Mouse (Mus musculus) stomach, postnatal 0 days (tissue): ENCODE measurements around the gene Igsf6. TPM values are rescaled to one million over a fixed set of nuclear protein-coding genes. Genes with fewer than 3 reads are reported as not detected.
A peak's percentile ranks its signal among the peaks of the same experiment; 100 is the strongest.

ENCODE experiments used
- ATAC-seq: fragments of 200-750 bp; cut with Nextera tagmentation; 2 replicates; pipeline ENCODE4 v1.8.0; 2017; ENCODE audit not compliant: low FRiP score, low TSS enrichment
- DNase-seq: peaks from one replicate; pipeline ENCODE4 v3.0.0-alpha.2; 2016; ENCODE audit warnings: low spot score
- H3K27ac ChIP-seq: fragments of 300-500 bp; sonication (generic); replicated peaks from 2 replicates; pipeline ENCODE4 v1.5.1; 2014; ENCODE audit warnings: mild to moderate bottlenecking, control low read depth
- H3K27me3 ChIP-seq: fragments of 300-500 bp; sonication (generic); 2 replicates; pipeline ENCODE4 v1.6.1; 2014; ENCODE audit warnings: low read length; ENCODE audit not compliant: control insufficient read depth, insufficient read depth
- H3K36me3 ChIP-seq: fragments of 300-500 bp; sonication (generic); 2 replicates; pipeline ENCODE4 v1.6.1; 2014; ENCODE audit warnings: low read length, mixed read lengths; ENCODE audit not compliant: control insufficient read depth, insufficient read depth
- H3K4me1 ChIP-seq: fragments of 300-500 bp; sonication (generic); replicated peaks from 2 replicates; pipeline ENCODE4 v1.6.1; 2014; ENCODE audit warnings: antibody characterized with exemption; ENCODE audit not compliant: control insufficient read depth, insufficient read depth
- H3K4me2 ChIP-seq: fragments of 300-500 bp; sonication (generic); replicated peaks from 2 replicates; pipeline ENCODE4 v1.6.1; 2014; ENCODE audit warnings: low read depth, mild to moderate bottlenecking, control low read depth, moderate library complexity
- H3K4me3 ChIP-seq: fragments of 300-500 bp; sonication (generic); 2 replicates; pipeline ENCODE4 v1.5.1; 2014; ENCODE audit warnings: low read depth, low read length, control low read depth
- H3K9ac ChIP-seq: fragments of 300-500 bp; sonication (generic); 2 replicates; pipeline ENCODE4 v1.6.1; 2014; ENCODE audit warnings: mild to moderate bottlenecking, low read length, control low read depth, mixed read lengths
- H3K9me3 ChIP-seq: fragments of 300-500 bp; sonication (generic); 2 replicates; pipeline ENCODE4 v1.6.1; 2016; ENCODE audit warnings: low read length; ENCODE audit not compliant: control insufficient read depth
- CTCF ChIP-seq: IDR thresholded peaks from 2 replicates; pipeline ENCODE4 v1.5.1; 2016; ENCODE audit warnings: antibody characterized with exemption, low read depth, mild to moderate bottlenecking, moderate library complexity
- EP300 ChIP-seq: optimal IDR thresholded peaks from 2 replicates; pipeline ENCODE3; 2016; ENCODE audit warnings: antibody characterized with exemption
- WGBS: fragments of 180-500 bp; shearing (Covaris S2); extraction: QIAGEN DNeasy Blood & Tissue Kit; methylation state at CpG from one replicate; pipeline ENCODE4 v1.1.7; 2014; 5-methylcytosine and 5-hydroxymethylcytosine counted together
- polyA plus RNA-seq: library from polyadenylated mRNA; unstranded; fragments of >200 nt; fragmentation: Nextera tagmentation; extraction: Ambion mirVana; gene quantifications from 2 replicates; pipeline ENCODE4 v1.2.1, GENCODE M21; 2015

The Igsf6 gene
- polyA plus RNA-seq, 1 experiment from 2014 or later = 1.8 TPM

DNA sequence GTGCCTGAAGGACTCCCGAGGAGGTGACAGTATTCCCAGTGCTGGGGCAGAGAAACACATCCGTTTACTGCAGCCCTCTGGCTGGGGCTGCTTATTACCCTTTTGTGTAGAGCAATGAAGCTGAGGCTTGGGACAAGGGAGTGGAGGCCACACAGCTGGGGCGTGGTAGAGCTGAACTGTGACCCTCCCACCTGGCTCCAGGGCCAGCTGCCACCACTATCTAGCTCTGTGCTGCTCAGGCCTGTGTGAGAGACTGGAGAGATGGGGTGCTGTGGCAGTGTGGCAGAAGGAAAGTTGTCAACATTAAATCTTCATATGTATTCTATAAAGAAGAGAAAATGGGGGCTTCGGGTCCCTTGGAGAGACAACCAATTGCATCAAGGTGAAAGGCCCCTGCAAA lies 18.7 kb upstream of the Igsf6 start:
- ATAC-seq (no peak), DNase-seq (no peak)
- no peak overlapping the region for H3K4me3 ChIP-seq
- no peak overlapping the region for H3K27ac ChIP-seq
- no peaks in the 10 kb centered on the region for H3K27me3 ChIP-seq
- WGBS = 57% methylated on average over 4 of the region's 4 CpGs
- H3K4me2 ChIP-seq = no peak overlapping the region
- TF ChIP-seq CTCF = no peak
- no peak for TF ChIP-seq EP300
- no peaks in the 10 kb centered on the region for H3K36me3 ChIP-seq
- no peaks in the 10 kb centered on the region for H3K9me3 ChIP-seq
- no peak overlapping the region for H3K9ac ChIP-seq
- H3K4me1 ChIP-seq = no peaks in the 10 kb centered on the region

DNA sequence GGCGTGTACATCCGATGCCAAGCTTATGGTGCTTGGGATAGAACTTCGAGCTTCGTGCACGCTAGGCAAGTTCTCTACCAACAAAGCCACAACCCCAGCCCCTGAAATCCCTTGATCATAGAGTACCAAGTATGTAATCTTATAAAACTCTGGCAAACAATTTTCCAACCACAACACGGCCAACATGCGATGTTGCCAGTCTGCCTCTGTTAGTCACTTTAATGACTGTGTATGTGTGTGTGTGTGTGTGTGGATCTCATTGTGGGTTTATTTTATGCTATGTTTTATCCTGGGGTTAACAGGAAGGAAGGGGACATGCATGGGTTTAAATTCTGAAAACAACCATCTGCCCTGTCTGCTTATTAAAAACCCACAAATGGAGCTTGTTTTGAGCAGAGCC lies 16.4 kb upstream of the Igsf6 start:
- WGBS = 80% methylated on average over 7 of the region's 7 CpGs
- no peaks in the 10 kb centered on the region for H3K36me3 ChIP-seq
- H3K27ac ChIP-seq = no peak overlapping the region
- no peak overlapping the region for H3K4me3 ChIP-seq
- no peaks in the 10 kb centered on the region for H3K9me3 ChIP-seq
- no peak overlapping the region for H3K4me2 ChIP-seq
- H3K9ac ChIP-seq = no peak overlapping the region
- ATAC-seq (no peak), DNase-seq (no peak)
- no peaks in the 10 kb centered on the region for H3K4me1 ChIP-seq
- TF ChIP-seq CTCF (no peak), EP300 (no peak)
- H3K27me3 ChIP-seq = no peaks in the 10 kb centered on the region

DNA sequence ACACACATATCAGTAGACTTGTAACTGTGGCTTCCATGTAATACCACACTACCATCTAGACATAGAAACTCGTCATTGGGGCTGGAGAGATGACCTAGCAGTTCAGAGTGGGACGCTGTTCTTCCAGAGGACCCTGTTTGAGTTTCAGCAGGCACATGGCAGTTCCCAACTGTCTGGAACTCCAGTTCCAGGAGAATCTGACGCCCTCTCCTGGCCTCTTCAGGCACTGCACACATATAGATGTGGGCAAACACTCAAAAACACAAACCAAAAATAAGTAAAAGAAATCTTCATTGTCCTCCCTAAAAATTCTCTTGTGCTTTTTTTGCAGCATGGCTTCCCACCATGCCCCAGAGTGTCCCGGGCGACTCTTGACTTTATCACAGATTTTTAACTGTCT lies 14.4 kb upstream of the Igsf6 start:
- no peak for DNase-seq
- Histone ChIP-seq H3K27ac (no peak overlapping the region), H3K4me3 (no peak overlapping the region), H3K4me2 (no peak overlapping the region), H3K4me1 (no peaks in the 10 kb centered on the region), H3K36me3 (no peaks in the 10 kb centered on the region), H3K9me3 (no peaks in the 10 kb centered on the region), H3K9ac (no peak overlapping the region), H3K27me3 (no peaks in the 10 kb centered on the region)
- WGBS = 80% methylated on average over 5 of the region's 5 CpGs
- peak; percentile 47 for TF ChIP-seq CTCF
- no peak for TF ChIP-seq EP300
- no peak for ATAC-seq

DNA sequence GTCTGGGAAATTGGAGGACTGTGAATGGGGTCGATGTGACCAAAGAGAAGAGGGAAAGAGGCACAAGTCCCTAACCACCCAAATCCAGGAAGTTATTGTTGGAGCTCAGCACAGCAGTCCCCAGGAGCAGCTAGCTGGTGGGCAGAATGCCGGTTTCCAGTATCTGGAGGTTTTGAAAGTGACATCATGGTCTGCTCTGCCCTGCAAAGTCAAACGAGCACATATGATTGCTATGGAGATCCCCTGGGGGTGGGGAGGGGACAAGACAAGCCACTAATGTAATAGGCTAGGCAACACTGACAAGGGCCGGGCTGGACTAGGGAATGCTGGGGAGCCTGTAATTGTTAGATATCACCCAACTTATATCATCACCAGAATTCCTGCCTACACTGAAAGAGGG lies 11.1 kb upstream of the Igsf6 start:
- no peak for DNase-seq
- Histone ChIP-seq H3K4me1 (no peaks in the 10 kb centered on the region), H3K9me3 (no peaks in the 10 kb centered on the region), H3K36me3 (no peaks in the 10 kb centered on the region), H3K27ac (no peak overlapping the region), H3K4me2 (no peak overlapping the region), H3K27me3 (no peaks in the 10 kb centered on the region), H3K9ac (no peak overlapping the region), H3K4me3 (no peak overlapping the region)
- TF ChIP-seq EP300 = no peak
- WGBS = 18% methylated on average over 4 of the region's 4 CpGs
- 0 out of 2 replicates have a peak, but pooled peaks have one; percentile 27 for ATAC-seq

DNA sequence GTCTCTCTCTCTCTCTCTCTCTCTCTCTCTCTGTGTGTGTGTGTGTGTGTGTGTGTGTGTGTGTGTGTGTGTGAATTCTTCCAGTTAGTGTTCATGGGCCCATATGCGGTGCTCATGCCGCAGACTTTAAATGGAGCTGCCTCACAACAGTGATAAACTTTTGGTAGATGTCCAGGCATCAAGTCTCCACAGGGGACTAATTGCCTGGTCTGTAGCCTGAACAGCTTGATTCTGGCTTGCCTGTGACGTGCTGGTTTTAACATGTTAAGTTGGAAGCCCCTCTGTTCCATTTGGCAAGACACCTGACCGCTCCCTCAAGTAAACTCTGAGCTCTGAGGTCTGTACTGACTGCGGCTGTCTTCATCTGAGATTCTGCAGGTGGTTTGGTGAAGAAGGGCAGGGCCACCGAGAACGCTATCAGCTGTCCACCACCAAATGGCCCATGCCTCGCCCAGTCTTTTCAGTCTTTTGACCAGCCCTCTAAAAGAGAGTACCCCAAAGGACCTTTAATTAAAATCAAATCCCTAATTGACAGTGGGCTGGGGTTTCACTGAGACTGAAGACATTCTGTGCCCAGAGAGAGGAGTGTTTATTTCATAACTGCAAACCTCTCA lies 10.6 kb upstream of the Igsf6 start:
- WGBS = 33% methylated on average over 8 of the region's 8 CpGs
- no peaks in the 10 kb centered on the region for H3K27me3 ChIP-seq
- no peak overlapping the region for H3K27ac ChIP-seq
- no peak overlapping the region for H3K9ac ChIP-seq
- H3K9me3 ChIP-seq = no peaks in the 10 kb centered on the region
- no peak overlapping the region for H3K4me2 ChIP-seq
- H3K36me3 ChIP-seq = no peaks in the 10 kb centered on the region
- no peak for TF ChIP-seq EP300
- DNase-seq (no peak), ATAC-seq (no peak)
- H3K4me3 ChIP-seq = no peak overlapping the region
- no peaks in the 10 kb centered on the region for H3K4me1 ChIP-seq

DNA sequence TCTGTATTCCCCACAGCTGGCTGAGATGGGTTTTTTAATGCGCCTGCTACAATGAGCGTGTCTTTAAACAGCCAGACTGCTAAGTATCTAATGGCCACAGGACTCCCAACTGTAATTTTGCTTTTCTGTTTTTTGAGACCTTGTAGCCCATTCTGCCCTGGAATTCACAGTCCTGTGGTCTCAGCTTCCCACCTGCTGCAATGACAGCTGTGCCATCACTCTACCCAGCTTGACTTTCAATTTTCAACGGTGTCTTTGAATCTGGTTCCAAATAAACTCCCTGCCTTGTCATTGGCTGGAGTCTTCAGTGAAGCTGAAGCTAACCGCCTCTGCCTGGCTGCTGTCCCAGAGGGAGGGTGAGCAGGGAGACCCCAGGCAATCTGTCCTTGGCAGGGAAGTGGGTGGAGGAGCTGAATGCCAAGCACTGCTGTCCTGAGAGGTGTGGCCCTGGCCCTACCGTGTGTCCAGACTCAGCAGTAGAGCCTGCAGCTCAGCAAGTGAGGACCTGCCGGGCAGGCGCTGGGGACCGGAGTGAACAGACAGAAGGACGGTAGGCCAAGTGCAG lies 8.7 kb upstream of the Igsf6 start:
- no peak for TF ChIP-seq CTCF
- no peak for TF ChIP-seq EP300
- 56% methylated on average over 9 of the region's 9 CpGs for whole genome bisulfite sequencing
- H3K4me1 ChIP-seq = no peaks in the 10 kb centered on the region
- no peak overlapping the region for H3K9ac ChIP-seq
- H3K9me3 ChIP-seq = no peaks in the 10 kb centered on the region
- DNase-seq (no peak), ATAC-seq (no peak)
- H3K27ac ChIP-seq = no peak overlapping the region
- no peaks in the 10 kb centered on the region for H3K27me3 ChIP-seq
- no peak overlapping the region for H3K4me3 ChIP-seq
- no peak overlapping the region for H3K4me2 ChIP-seq
- H3K36me3 ChIP-seq = no peaks in the 10 kb centered on the region
